Mouse (Mus musculus) olfactory bulb, adult 2 months (tissue): ENCODE results near the gene Arid3a.

ENCODE experiments used
- CTCF ChIP-seq: fragments of 200-500 bp; IDR thresholded peaks from 2 replicates; pipeline ENCODE4 v1.5.1; 2012; ENCODE audit warnings: low read depth, mild to moderate bottlenecking, low read length, moderate library complexity; ENCODE audit not compliant: insufficient read depth
- POLR2A ChIP-seq: fragments of 200-500 bp; IDR thresholded peaks from 2 replicates; pipeline ENCODE4 v1.6.1; 2012; ENCODE audit warnings: mild to moderate bottlenecking, low read depth, low read length, moderate library complexity; ENCODE audit not compliant: insufficient read depth

DNA sequence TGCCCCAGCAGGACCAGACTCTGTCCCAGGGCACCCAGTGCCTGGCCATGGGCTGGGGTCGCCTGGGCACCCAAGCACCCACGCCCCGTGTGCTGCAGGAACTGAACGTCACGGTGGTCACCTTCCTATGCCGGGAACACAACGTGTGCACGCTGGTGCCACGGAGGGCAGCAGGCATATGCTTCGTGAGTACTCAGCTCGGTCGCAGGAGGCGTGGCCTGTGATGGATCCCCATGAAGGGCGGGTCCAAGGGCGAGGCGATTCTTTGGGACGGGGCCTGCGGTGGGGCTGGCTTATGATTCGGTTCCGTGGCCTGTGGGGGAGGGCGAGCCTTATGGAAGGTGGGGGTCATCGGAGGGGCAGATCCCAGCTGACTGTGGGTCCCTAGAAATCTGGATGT, 44.9 kb upstream of the Arid3a start:
- TF ChIP-seq POLR2A, result no peak
- TF ChIP-seq CTCF, result no peak
